Mouse (Mus musculus) heart, postnatal 0 days (tissue): ENCODE data around the gene Rcc2.

Source experiments
- CTCF ChIP-seq: IDR thresholded peaks from 2 replicates; pipeline ENCODE4 v1.5.1; 2016; ENCODE audit warnings: antibody characterized with exemption, control low read depth, low read depth
- EP300 ChIP-seq: IDR thresholded peaks from 2 replicates; pipeline ENCODE4 v1.6.1; 2016; ENCODE audit warnings: antibody characterized with exemption, low read depth

DNA sequence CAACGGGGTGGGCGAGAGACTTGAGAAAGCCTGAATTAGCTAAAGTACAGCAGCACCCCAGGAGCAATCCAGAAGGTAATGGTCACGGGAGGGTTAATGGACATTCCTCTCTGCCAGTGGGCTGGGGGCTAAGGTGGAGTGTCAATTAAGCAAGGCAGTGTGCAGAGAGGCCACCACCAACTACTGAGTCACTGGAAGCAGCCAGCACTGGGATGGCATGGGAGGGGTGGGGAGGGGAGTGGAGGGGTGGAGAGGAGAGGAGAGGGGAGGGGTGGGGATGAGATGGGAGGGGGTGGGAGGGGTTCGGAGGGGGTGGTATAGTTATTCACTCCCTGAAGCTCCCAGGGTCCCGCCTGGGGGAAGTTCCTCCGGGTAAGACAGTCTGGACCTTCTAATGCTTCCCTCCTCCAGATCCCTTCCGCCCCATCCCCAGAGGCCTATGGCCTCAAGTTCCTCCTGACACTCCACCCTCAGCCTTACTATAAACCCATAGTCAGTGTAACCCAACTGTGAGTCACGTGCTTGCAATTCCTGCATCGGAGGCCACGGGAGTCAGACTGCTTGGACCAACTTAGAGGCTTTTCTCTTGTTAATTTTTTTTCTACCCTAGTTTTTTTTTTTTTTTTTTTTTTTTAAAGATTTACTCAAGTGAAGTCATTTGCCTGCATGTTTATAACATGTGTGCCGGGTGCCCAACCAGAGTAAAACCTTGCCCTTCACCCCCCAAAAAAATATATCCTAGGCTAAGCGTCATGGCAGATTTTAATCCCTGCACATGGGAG lies 12.1 kb upstream of the Rcc2 start:
- no peak for TF ChIP-seq EP300
- TF ChIP-seq CTCF: no peak
